Mouse (Mus musculus) stomach, postnatal 0 days (tissue): ENCODE measurements around the gene Ccng2. TPM values are rescaled to one million over a fixed set of nuclear protein-coding genes. Genes with fewer than 3 reads are reported as not detected.

Source experiments
- ATAC-seq: fragments of 200-750 bp; cut with Nextera tagmentation; 2 replicates; pipeline ENCODE4 v1.8.0; 2017; ENCODE audit not compliant: low FRiP score, low TSS enrichment
- DNase-seq: peaks from one replicate; pipeline ENCODE4 v3.0.0-alpha.2; 2016; ENCODE audit warnings: low spot score
- H3K27ac ChIP-seq: fragments of 300-500 bp; sonication (generic); replicated peaks from 2 replicates; pipeline ENCODE4 v1.5.1; 2014; ENCODE audit warnings: mild to moderate bottlenecking, control low read depth
- H3K27me3 ChIP-seq: fragments of 300-500 bp; sonication (generic); 2 replicates; pipeline ENCODE4 v1.6.1; 2014; ENCODE audit warnings: low read length; ENCODE audit not compliant: control insufficient read depth, insufficient read depth
- H3K36me3 ChIP-seq: fragments of 300-500 bp; sonication (generic); 2 replicates; pipeline ENCODE4 v1.6.1; 2014; ENCODE audit warnings: low read length, mixed read lengths; ENCODE audit not compliant: control insufficient read depth, insufficient read depth
- H3K4me1 ChIP-seq: fragments of 300-500 bp; sonication (generic); replicated peaks from 2 replicates; pipeline ENCODE4 v1.6.1; 2014; ENCODE audit warnings: antibody characterized with exemption; ENCODE audit not compliant: control insufficient read depth, insufficient read depth
- H3K4me2 ChIP-seq: fragments of 300-500 bp; sonication (generic); replicated peaks from 2 replicates; pipeline ENCODE4 v1.6.1; 2014; ENCODE audit warnings: low read depth, mild to moderate bottlenecking, control low read depth, moderate library complexity
- H3K4me3 ChIP-seq: fragments of 300-500 bp; sonication (generic); 2 replicates; pipeline ENCODE4 v1.5.1; 2014; ENCODE audit warnings: low read depth, low read length, control low read depth
- H3K9ac ChIP-seq: fragments of 300-500 bp; sonication (generic); 2 replicates; pipeline ENCODE4 v1.6.1; 2014; ENCODE audit warnings: mild to moderate bottlenecking, low read length, control low read depth, mixed read lengths
- H3K9me3 ChIP-seq: fragments of 300-500 bp; sonication (generic); 2 replicates; pipeline ENCODE4 v1.6.1; 2016; ENCODE audit warnings: low read length; ENCODE audit not compliant: control insufficient read depth
- CTCF ChIP-seq: IDR thresholded peaks from 2 replicates; pipeline ENCODE4 v1.5.1; 2016; ENCODE audit warnings: antibody characterized with exemption, low read depth, mild to moderate bottlenecking, moderate library complexity
- EP300 ChIP-seq: optimal IDR thresholded peaks from 2 replicates; pipeline ENCODE3; 2016; ENCODE audit warnings: antibody characterized with exemption
- WGBS: fragments of 180-500 bp; shearing (Covaris S2); extraction: QIAGEN DNeasy Blood & Tissue Kit; methylation state at CpG from one replicate; pipeline ENCODE4 v1.1.7; 2014; 5-methylcytosine and 5-hydroxymethylcytosine counted together
- polyA plus RNA-seq: library from polyadenylated mRNA; unstranded; fragments of >200 nt; fragmentation: Nextera tagmentation; extraction: Ambion mirVana; gene quantifications from 2 replicates; pipeline ENCODE4 v1.2.1, GENCODE M21; 2015

Gene Ccng2
- polyA plus RNA-seq, 1 experiment from 2014 or later: 18.4 TPM

GRCm38 (mm10) chr5:93256820-93257405 is 10.1 kb upstream of the Ccng2 start:
- no peaks in the 10 kb centered on the region for H3K36me3 ChIP-seq
- H3K4me1 ChIP-seq: no peaks in the 10 kb centered on the region
- ATAC-seq (no peak), DNase-seq (no peak)
- H3K9me3 ChIP-seq: no peaks in the 10 kb centered on the region
- no peak overlapping the region for H3K4me2 ChIP-seq
- TF ChIP-seq CTCF: no peak
- H3K27ac ChIP-seq: no peak overlapping the region
- no peaks in the 10 kb centered on the region for H3K27me3 ChIP-seq
- no peak overlapping the region for H3K9ac ChIP-seq
- no peak overlapping the region for H3K4me3 ChIP-seq

- H3K36me3 ChIP-seq: no peaks in the 10 kb centered on the region
- H3K27me3 ChIP-seq: no peaks in the 10 kb centered on the region
- H3K9ac ChIP-seq: no peak overlapping the region
- H3K27ac ChIP-seq: no peak overlapping the region
- ATAC-seq: no peak
- no peaks in the 10 kb centered on the region for H3K4me1 ChIP-seq
- H3K9me3 ChIP-seq: no peaks in the 10 kb centered on the region
- no peak overlapping the region for H3K4me3 ChIP-seq
- no peak overlapping the region for H3K4me2 ChIP-seq
- TF ChIP-seq CTCF (no peak), EP300 (no peak)
- no peak for DNase-seq
These were observed 7.7 kb upstream of the Ccng2 start for GRCm38 (mm10) chr5:93259349-93259748.

GRCm38 (mm10) chr5:93260983-93261382 is 6.1 kb upstream of the Ccng2 start:
- Histone ChIP-seq H3K9me3 (no peaks in the 10 kb centered on the region), H3K4me3 (no peak overlapping the region), H3K27ac (no peak overlapping the region), H3K36me3 (no peaks in the 10 kb centered on the region), H3K27me3 (no peaks in the 10 kb centered on the region), H3K4me1 (no peaks in the 10 kb centered on the region), H3K9ac (no peak overlapping the region), H3K4me2 (no peak overlapping the region)
- WGBS: 76% methylated on average over 3 of the region's 3 CpGs
- ATAC-seq: no peak
- no peak for DNase-seq
- TF ChIP-seq EP300 (no peak), CTCF (no peak)

GRCm38 (mm10) chr5:93262751-93263150 is 4.3 kb upstream of the Ccng2 start:
- 59% methylated on average over 2 of the region's 2 CpGs for WGBS
- Histone ChIP-seq H3K9ac (no peak overlapping the region), H3K4me1 (no peaks in the 10 kb centered on the region), H3K36me3 (no peaks in the 10 kb centered on the region), H3K4me3 (no peak overlapping the region), H3K27ac (no peak overlapping the region), H3K9me3 (no peaks in the 10 kb centered on the region), H3K27me3 (no peaks in the 10 kb centered on the region), H3K4me2 (no peak overlapping the region)
- no peak for ATAC-seq
- DNase-seq: no peak
- no peak for TF ChIP-seq CTCF
- TF ChIP-seq EP300: no peak

GRCm38 (mm10) chr5:93263396-93264075 is 3.5 kb upstream of the Ccng2 start:
- 82% methylated on average over 6 of the region's 6 CpGs for WGBS
- H3K4me3 ChIP-seq: no peak overlapping the region
- no peak for TF ChIP-seq EP300
- no peak for TF ChIP-seq CTCF

GRCm38 (mm10) chr5:93264136-93264700 is 2.8 kb upstream of the Ccng2 start:
- H3K4me1 ChIP-seq: no peaks in the 10 kb centered on the region
- ATAC-seq (no peak), DNase-seq (no peak)
- no peak overlapping the region for H3K4me3 ChIP-seq
- 70% methylated on average over 1 of the region's 1 CpGs for WGBS
- no peak overlapping the region for H3K27ac ChIP-seq
- H3K9ac ChIP-seq: no peak overlapping the region
- no peak for TF ChIP-seq EP300
- H3K27me3 ChIP-seq: no peaks in the 10 kb centered on the region
- no peaks in the 10 kb centered on the region for H3K36me3 ChIP-seq
- H3K9me3 ChIP-seq: no peaks in the 10 kb centered on the region
- no peak overlapping the region for H3K4me2 ChIP-seq

More at GRCm38 (mm10) chr5:93263396-93264075, 3.5 kb upstream of the Ccng2 start:
- Histone ChIP-seq H3K4me2 (no peak overlapping the region), H3K9me3 (no peaks in the 10 kb centered on the region), H3K4me1 (no peaks in the 10 kb centered on the region), H3K27me3 (no peaks in the 10 kb centered on the region), H3K27ac (no peak overlapping the region), H3K9ac (no peak overlapping the region), H3K36me3 (no peaks in the 10 kb centered on the region)
- ATAC-seq (no peak), DNase-seq (no peak)
